Mouse (Mus musculus): ENCODE measurements around the gene Mgat5b.

Gene Mgat5b

DNA sequence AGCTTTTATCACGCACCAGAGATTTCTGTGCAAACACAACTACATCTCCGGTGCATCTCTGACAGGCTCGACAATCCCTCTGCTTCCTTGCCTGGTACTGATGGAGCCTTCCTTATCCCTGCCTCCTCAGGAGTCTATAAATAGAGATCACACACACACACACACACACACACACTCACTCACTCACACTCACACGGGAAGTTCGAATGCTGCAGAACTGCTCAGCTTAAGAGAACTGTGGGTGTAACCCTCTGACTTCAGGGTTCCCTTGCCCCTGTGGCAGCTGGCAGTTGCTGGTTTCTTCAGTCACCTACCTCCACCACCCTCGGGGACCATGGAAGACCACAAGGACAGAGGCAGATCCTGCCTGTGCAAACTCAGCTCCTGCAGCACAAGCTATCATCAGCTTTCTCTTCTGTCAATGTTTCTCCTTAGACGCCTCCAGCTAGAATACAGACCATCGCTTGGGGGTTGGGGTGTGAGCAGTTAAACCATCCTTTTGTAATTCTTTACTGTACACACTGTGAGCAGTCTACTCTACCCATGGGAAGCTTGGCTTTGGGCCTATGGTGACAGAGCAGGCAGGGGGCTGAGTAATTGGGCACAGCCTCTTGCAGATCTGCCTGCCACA lies 111.9 kb downstream of the Mgat5b start:
- no peak for DNase-seq (ENCODE audit: low read depth, low spot score)

DNA sequence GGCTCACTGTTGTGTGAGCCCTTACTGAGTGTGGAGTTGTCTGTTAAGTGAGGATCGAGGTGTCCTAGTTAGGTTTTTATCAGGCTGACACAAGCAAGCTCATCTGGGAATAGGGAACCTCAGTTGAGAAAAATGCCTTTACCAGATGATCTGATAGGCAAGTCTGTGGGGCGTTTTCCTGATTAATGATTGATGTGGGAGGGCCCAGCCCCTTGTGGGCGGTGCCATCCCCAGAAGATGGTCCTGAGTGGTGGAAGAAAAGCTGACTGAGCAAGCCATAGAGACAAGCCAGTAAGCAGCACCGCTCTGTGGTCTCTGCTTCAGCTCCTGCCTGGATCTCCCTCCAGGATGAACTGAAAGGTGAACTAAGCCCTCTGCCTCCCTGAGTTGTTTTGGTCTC lies 112.6 kb downstream of the Mgat5b start:
- DNase-seq (ENCODE audit: low read depth, low spot score): no peak

DNA sequence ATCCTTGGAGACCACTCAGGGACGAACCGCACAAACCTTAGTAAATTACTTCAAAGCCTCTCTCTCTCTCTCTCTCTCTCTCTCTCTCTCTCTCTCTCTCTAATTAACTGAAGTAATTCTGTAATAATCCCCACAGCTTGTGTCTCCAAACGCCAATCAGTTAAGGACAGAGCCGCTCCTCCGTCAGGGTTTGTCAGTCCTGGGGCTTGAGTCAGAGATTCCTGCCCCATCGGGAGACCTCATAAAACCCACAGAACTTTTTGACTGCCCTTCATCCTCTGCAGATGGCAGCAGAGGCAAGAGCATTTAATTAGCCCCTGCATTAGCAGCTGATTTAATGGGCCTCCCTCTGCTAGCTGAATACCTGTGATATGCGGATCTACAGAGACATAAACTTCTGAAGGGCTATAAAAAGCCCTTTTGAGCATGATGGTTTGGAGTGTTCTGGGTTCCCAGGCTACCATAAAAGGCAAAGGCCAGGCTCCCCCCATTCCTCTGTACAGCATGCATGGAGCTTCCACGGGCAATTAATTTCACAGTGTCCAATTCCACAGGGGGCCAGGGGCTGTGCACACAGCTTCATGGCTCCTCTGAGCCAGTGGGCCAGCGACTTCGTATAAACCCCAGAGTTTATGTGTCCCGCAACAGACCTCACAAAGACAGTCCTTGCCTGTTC lies 117.1 kb downstream of the Mgat5b start:
- no peak for DNase-seq (ENCODE audit: low read depth, low spot score)
